Mouse (Mus musculus) urinary bladder, postnatal 36 days (tissue): Measurements from ENCODE around the gene Gm21117.
"Not testable (repeated sequence)": the region's sequence is repeated elsewhere in the genome, so short reads cannot be mapped to it uniquely, and the experiment has no call there.

Source experiments
- DNase-seq, 2 experiments: peaks; one replicate each; pipeline ENCODE4 v3.0.0; 2022; ENCODE audit warnings: low spot score in 2 of 2, mixed read lengths in 1 of 2

Gene Gm21117

GRCm38 (mm10) chrY:51124920-51125319, at the start of gene Gm21117:
Gene Gm21117 (plus strand): TSS chrY:51125220.
- not testable (repeated sequence) for DNase-seq
